Mouse (Mus musculus) cerebellum, adult (tissue): ENCODE results near the gene Bag3.

ENCODE experiments used
- ATAC-seq: cut with Nextera tagmentation; 2 replicates; pipeline ENCODE4 v1.9.2; 2017; ENCODE audit warnings: mild to moderate bottlenecking, moderate library complexity, mixed read lengths; ENCODE audit not compliant: insufficient number of reproducible peaks, low FRiP score, low TSS enrichment

Gene Bag3

DNA sequence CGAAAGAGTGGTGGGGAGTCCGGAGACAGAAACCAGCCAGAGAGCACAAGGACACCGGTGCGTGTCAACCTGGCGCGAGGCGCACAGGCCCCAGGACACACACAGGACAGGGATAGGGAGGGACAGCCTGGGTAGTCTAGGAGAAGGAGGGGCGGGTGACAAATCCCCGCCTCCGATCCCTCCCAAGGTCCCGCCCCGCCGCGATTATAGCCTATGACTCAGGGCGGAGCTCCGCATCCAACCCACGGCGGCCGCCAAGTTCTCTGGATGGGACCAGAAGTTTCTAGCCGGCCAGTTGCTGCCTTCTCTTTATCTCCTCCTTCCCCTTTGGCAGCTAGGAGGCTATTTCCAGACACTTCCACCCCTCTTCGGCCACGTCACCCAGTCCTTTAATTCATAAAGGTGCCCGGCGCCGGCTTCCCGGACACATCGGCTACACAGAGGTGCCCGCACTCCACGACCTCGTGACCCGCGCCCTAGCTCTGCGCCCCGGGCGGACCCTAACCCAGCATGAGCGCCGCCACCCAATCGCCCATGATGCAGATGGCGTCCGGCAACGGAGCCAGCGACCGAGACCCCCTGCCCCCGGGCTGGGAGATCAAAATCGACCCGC, at the start of gene Bag3:
TSS of gene Bag3 (plus strand) at position 268 of the 613 bp plus-strand sequence.
- peak; percentile 70; the same call in 1 of the 2 replicates for ATAC-seq

DNA sequence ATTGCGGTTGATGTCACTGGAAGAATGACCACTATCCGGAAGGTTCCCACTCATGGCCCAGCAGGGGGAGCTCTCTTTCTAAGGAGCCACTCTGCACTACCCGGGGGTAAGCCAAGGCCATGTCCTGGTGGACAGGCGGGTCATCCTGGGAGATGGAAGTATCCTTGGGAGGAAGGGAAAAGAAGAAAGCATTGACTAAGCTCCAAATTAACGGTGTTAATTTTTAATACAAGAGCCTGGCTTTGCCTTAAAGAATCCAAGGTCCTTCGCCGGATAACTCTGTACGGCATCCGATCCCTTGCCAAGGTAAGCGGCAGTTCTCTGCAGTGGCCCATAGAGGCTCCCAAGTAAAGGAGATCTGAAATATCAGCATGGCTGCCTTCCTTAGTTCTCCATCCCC, 49.1 kb upstream of the Bag3 start:
- peak; percentile 88; the same call in 1 of the 2 replicates for ATAC-seq

DNA sequence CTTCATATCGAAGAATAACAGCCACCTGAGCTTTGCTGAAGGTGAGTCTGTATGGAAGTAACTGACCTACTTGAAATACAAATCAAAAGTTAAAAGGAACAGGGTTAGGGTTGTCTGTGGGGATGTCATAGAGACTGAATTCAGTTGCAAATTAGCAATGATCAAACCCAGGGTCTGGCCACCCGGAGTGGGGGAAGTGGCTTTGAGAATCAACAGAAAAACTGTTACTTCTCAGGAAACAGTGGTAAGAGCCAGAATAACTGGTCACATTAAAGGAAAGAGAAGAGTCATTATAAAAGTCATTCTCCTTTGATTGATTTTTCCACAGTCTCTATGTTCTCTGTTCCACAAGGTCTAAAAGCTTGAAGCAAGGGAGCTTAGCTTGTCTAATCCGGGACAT, 34.4 kb upstream of the Bag3 start:
- no peak for ATAC-seq

DNA sequence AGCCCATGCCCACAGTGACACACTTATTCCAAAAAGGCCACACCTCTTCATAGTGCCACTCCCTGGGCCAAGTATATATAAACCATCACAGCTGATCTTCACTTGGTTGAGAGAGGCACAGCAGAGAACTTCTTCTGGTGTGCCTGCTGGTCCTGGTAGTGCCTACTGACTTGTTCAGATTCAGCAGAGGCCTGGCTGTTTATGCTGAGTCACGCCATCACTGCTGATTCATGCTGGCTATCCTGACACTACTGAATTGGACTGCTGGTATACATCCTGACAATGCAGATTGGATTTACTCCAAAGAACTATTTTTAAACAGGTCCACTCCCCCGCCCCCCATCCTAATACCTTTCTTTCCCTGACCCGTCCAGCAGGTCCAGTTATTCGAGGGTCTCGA, 28.9 kb upstream of the Bag3 start:
- ATAC-seq: no peak

DNA sequence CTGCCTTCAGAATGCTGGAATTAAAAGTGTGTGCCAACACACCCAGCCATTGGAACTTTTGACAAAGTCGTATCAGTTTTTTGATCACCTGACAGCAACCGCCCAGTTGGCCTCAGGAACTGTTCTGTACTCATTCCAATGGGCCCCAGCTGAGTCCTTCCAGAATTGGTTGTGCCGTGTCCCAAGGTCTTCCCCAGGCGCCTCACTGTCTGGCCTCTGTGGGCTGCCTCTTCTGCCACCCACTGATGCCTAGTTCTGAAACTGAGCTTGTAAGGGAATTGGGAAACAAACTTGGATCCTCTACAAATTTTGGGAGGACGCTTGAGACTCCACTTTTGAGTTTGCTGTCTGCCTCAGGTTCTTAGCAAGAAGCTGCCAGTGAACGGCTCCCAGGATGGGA, 23.6 kb upstream of the Bag3 start:
- no peak for ATAC-seq

DNA sequence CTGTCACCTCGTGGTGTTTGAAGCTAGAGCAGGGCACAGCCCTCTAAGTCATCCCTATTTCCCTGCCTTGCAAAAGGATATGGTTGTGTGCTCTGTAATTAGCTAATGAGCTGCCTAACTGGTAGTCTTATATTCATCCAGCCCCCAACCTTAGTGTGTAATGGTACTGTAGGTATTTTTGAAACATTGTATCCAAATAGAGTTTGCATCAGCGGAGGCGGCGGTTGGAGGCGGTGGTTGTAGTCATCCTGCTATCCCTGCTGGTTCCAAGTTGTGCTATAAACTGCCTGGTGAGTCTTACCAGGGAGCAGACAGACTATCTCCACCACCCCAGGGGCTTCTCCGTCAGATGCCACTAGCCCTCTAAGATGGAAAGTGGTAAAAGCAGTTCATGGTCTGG, 19.3 kb upstream of the Bag3 start:
- ATAC-seq: no peak

DNA sequence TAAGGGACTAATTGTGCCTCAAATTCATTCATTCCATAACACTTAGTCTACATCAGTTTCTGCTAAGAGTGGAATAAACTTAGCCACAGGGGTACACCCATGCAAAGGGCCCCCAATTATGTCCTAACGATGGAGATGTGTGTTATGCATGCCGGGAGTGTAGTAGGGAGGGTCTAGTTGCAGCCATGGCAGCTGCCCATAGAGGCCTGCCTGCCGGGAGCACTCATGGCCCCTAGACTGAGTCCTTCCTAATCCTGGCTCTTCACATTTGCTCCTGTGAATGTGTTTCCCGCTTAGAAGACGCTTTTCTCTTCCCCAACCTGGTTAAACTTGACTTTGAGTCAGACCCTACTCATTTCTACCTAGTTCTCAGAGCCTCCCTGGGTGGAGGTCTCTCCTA, 11.5 kb upstream of the Bag3 start:
- no peak for ATAC-seq

DNA sequence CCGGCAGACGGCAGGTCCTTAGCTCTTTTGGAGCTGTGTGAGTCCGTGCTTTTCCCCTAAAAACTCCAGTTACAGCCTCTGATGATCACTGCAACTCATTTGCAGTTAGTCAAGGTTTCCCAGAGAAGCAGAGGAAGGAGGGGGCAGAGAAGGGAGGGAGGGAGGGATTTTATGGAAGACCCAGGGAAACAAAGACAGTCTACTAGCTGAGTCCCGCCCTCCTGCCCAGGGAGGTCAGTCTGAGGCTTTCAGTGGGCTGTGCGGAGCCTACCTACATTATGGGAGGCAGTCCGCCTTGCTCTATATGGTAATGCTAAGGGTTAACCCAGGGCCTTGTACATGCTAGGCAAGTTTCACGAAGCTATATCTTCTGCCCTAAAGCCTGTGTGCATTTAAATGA, 9.9 kb upstream of the Bag3 start:
- ATAC-seq: no peak

DNA sequence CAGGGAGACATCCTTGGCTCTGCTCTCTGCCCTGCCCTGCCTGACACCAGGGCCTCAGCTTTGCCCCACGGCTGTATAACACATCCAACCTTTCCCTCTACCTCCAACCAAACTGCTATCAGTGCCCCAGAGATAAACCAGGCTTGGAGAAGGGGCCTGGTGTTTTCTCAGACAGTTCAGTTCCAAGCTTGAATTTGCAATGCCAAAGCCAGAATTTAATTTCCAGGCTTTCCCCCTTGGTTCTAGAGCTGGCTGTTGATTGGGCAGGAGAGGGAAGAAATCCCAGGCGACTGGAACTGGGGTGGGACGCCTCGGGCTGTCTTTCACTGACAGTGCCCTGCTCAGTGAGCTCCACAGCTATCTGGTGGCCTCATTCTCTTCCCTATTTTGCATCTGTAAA, 9.1 kb upstream of the Bag3 start:
- no peak for ATAC-seq

DNA sequence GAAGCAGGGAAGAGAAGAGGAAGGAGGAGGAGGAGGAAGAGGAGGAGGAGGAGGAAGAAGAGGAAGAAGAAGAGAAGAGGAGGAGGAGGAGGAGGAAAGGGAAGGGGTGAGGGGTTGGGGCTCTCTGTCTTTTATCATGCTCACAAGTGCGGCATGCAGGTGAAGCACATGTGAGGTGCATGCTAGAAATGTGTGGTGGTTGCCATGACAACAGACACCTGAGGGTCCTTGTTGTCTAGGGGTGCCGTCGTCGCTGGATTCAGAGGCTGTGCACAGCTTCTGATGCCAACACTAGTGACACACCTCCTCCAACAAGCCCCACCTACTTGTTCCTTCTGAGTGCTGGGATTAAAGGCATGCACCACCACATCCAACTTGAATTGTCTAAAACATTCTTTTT, 7.1 kb upstream of the Bag3 start:
- ATAC-seq: no peak

DNA sequence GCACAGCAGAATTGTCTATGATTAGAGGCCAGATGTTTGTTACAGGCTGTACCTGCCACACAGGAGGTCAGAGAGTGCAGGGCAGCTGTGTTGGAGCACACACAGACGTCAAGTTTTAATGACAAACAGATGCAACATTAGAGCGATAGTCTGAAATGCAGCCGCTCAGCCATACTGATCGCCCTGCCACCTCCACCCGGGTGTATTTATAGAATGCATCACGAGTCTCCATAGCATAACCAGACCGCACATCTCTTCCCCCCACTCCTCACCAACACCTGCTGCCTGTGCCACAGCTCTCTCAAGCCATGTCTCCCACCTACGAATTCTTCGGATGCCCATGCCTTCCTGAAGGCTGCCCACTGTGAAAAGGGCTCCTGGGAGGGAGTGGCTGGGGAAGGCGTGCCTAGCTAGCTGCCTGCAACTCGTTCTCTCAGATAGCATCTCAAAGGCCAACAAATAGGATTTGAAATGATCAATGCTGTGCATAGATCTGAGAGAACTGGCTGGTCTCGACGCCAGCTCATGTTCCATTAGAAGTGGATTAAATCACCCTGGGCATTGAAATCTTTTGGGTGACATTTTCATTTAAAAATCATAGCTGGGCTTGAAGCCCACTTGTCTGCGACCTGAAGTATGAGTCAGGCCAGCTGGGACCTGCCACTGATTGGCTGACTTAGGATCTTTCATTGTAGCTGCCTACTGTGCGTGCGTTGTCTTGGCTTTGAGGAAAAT, 3.9 kb upstream of the Bag3 start:
- ATAC-seq: no peak

DNA sequence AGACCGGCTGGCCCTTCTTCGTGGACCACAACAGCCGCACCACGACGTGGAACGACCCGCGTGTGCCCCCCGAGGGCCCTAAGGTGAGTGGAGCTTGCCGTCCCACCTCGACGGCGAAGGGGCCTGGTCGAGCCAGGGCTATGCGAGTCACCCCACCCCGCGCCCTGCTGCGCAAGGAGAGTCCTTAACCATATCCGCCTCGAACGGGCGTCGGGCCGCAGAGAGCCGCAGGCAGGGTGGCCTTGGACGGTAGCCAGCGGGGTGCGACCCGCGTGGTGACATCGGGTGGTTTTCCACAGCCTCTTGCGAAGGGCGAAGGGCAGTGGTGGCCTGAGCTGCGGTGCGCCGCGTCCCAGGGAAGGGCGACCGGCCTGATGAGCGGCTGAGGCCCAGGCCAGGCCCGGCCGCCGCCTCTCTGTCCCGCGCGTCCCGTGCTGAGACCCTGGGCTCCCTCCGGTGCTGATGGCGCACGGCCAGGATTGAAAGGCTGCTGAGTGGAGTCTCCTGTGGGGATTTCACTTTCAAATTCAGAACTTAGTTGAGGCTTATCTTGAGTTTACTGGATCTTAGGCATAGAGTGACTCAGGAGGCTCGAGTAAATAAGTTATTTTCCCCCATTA, 656 bp downstream of the Bag3 start:
- ATAC-seq: no peak

DNA sequence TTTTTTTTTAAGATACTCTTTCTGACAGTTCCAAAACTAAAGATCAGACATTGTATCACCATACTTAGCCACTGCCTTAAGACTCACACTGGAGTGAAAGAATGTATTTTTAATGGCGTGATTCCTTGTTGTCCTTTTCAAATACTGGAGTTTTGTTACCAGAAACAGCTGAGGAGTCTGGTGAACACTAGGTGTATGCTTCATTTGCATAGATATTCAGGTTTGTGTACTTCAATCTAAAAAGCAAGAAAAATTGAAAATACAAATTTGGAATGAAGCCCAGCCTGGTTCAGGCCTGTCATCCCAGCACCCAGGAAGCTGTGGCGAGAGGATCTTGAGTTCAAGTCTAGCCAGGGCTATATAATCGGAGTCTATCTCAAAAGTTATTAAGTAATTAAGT, 1.2 kb downstream of the Bag3 start:
- ATAC-seq: no peak

DNA sequence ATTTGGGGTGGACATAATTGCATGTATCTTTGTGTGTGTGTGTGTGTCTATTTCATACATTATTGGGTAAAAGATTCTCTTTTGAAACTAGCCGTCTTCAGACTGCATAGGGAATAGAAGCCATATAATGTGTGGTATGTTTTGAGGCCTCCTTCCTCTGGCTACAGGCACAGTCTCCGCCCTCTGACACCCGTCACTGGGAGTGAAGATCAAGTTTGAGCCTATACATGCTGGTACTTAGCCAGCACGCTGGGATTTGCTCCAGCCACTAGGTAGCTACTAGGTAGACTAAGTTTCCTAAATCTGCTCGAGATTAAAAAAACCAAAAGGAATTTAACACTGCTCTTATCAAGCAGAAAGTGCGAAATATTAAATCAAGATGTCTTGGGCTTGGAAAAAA, 3.2 kb downstream of the Bag3 start:
- ATAC-seq: no peak

DNA sequence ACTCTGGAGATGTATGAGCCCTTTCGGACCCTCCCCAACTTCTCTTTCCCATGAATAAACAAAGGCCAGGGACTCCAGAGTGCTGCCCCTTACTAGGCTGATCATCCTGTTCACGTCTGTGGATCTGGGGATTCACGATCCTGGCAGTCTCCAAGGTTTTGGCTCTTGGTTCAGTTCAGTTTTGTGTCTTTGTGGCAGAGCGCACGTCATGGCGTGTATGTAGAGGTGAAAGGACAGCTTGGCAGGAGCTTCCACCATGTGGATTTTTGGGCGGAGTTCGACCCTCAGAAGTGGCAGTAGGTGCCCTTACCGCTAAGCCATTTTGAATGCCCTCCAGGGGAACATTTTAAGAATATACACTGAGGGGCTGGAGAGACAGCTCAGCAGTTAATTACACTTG, 5.2 kb downstream of the Bag3 start:
- ATAC-seq: no peak

DNA sequence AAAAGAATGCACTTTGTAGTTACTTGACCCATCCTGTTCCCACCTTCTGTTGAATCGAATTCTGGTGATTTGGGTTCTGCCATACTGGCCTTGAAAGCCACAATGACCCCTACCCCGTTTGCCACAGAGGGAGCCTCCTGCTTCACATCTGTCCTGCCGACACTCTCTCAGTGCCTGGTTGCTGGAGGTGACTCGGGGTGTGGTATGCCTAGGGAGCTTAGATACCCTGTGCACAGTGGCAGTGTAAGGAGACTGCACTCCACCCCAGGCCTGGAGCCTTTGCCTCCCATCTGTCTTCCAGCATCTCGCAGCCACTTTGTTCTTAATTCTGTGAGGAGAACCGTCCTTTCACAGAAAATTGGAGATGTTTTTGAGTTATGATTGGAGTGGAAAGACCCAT, 5.7 kb downstream of the Bag3 start:
- ATAC-seq: no peak

DNA sequence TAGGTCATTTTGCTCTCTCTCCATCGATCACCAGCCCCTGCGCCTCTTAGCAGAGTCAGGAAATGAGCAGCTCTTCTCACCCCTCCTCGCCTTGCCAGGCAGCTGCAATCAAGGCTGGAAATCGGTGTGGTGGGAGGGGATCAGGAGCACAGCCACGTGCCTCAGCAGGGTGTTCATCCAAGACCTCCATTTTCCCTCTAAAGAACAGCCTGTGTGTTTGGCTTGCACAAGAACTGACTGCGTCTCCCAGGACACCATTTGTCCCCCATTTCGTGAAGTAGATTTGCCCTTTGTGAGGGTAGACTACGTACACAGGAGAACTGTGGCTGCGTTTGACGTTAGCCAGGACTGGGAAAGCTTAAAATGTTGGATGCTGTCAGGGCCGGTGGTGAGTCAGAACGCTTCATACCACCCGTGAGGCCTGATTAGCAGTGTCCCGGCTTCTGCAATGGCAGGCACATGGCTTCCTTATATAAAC, 6.2 kb downstream of the Bag3 start:
- ATAC-seq: no peak

DNA sequence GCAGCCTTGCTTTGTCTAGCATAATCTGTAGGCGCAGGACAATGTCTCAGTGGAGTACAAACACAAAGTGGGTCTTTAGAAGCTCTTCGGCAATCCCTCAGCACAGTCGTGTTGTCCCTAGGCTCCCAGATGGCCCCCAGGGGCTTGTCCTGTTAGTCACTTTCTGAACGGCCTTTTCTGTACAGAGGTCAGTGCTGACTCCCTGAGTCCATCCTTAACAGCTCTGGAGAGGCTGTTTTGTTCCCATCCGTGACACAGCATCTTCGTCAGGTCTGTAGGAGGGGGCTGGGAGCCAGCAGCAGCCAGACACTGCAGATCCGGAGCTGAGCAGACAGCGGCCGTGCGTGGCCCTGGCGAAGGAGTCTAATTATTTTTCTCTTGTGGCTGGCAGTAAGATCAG, 7.6 kb downstream of the Bag3 start:
- no peak for ATAC-seq

DNA sequence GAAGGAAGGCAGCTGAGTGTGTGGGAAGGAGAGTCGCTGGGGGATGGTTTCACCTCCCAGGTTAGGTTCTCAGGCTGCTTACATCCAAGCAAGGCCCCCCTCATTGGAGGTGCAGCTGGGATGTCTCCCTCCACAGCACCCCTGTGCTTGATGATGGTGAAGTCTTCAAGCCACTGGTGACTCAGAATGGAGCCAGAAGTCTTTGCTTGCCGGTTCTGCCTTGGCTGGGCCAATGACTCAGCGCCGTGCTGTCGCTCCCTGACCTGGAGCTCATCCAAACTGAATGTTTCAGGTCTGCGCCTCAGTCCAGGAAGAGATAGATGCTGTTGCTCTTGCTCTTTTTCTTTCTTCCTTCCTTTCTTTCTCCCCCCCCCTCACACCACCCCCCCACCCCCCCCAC, 8.5 kb downstream of the Bag3 start:
- ATAC-seq: peak; percentile 61; the same call in 1 of the 2 replicates

DNA sequence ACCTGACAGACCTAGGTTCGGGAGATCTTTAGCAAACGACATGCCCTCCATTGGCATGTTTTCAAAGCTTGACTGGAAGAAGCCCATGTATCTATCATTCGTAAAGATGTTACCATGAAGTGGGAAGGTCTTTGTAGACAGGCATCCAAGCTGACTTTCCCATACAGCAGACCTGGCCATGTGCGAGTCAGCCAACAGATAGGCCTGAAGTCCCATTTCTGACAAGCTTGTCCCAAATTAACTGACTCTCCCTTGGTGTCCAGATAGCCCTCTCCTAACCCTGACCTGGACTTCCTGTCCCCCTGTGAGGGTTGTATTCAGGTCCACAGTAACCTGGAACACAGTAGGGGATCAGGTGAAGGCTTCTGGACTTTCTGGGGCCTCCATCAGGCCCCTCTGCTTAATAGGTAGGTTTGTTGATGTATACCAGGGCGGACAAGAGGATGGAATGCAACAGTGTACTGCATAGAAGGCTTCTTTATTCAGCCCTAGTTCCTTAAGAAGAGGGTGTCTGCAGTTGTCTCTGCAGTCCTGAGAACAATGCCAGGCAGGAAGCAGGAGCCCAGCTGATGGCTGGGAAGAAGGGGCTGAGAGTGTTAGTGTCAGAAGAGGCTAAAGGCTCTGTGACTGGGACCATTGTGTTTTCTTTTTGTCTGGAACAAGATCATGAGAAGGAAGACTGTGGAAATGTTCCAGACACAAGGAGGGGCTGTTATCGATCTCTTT, 9.2 kb downstream of the Bag3 start:
- no peak for ATAC-seq

DNA sequence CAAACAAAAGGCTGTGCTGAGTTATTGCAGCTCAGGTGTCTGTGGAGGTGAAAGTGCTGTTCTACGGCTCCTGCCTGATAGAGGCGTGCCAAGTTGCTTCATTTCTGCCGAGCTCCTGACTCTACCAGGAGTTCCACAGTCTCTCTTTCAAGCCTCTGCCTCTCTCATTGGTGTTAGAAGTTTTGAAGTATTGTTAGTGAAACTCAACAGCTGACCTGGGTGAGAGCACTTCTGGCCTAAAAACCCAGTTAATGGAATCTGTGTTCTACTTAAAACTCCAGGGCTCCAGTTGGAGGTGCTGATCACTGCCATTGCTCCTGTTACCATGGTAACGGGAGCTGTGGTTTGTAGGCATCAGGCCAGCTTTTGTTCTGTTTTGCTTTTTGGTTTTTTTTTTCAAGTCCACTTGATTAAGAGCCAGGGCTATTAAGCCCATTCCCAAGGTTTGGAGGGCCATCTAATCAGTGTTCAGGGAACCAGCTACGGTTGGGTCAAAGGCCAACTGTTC, 11.6 kb downstream of the Bag3 start:
- no peak for ATAC-seq
